Mouse (Mus musculus) kidney, adult 2 months (tissue): ENCODE results near the gene Hmcn2.

ENCODE experiments used
- CTCF ChIP-seq: fragments of 200-500 bp; conservative IDR thresholded peaks from 2 replicates; pipeline ENCODE4 v1.5.1; 2011; ENCODE audit warnings: low read depth, mild to moderate bottlenecking, control low read depth, low read length, moderate library complexity, mixed read lengths; ENCODE audit not compliant: insufficient read depth, insufficient read length
- POLR2A ChIP-seq: fragments of 200-500 bp; IDR thresholded peaks from one replicate; pipeline ENCODE4 v1.6.1; 2011; ENCODE audit warnings: low read depth, low read length, control low read depth

DNA sequence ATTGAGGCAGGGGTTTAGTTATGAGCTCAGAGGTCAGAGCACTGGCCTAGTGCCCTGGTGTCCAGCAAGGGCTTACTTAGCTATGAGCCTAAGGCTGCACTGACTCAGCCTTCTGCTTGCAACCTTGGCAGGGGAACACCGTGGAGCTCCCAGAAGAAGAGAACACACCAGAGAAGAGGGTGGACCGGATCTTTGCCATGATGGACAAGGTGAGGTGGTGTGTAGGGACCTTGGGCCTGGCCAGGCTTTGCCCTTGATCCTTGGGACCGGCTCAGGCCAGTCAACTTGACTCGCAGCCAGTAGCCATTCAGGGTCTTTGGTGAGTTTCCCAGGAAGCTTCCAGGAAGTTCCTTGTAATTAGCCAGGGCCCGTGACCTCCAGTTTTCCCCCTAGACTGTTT, 29.7 kb upstream of the Hmcn2 start:
- TF ChIP-seq POLR2A (no peak), CTCF (no peak)
